Mouse (Mus musculus) forebrain, embryonic 11.5 days (tissue): ENCODE measurements around the gene Hhatl. TPM values are rescaled to one million over a fixed set of nuclear protein-coding genes. Genes with fewer than 3 reads are reported as not detected.

Experiments used
- ATAC-seq: fragments of 200-750 bp; cut with Nextera tagmentation; replicated peaks from 2 replicates; pipeline ENCODE4 v1.8.0; 2017; ENCODE audit warnings: moderate TSS enrichment; ENCODE audit not compliant: low FRiP score
- DNase-seq: peaks from one replicate; pipeline ENCODE4 v3.0.0-alpha.2; 2017; ENCODE audit warnings: low spot score
- H3K27ac ChIP-seq: fragments of 300-500 bp; sonication (generic); 2 replicates; pipeline ENCODE4 v1.5.1; 2014; ENCODE audit warnings: low read depth, low read length
- H3K27me3 ChIP-seq: fragments of 300-500 bp; sonication (generic); 2 replicates; pipeline ENCODE4 v1.6.1; 2014; ENCODE audit warnings: mild to moderate bottlenecking, low read length, mixed read lengths; ENCODE audit not compliant: control insufficient read depth, insufficient read depth
- H3K36me3 ChIP-seq: fragments of 300-500 bp; sonication (generic); 2 replicates; pipeline ENCODE4 v1.6.1; 2014; ENCODE audit warnings: mild to moderate bottlenecking, low read length, moderate library complexity, mixed read lengths; ENCODE audit not compliant: control insufficient read depth, insufficient read depth
- H3K4me1 ChIP-seq: fragments of 300-500 bp; sonication (generic); replicated peaks from 2 replicates; pipeline ENCODE4 v1.6.1; 2014; ENCODE audit warnings: low read length, mixed read lengths; ENCODE audit not compliant: control insufficient read depth, insufficient read depth
- H3K4me2 ChIP-seq: fragments of 300-500 bp; sonication (generic); 2 replicates; pipeline ENCODE4 v1.6.1; 2014; ENCODE audit warnings: low read depth, mild to moderate bottlenecking, low read length, moderate library complexity, mixed read lengths; ENCODE audit not compliant: severe bottlenecking
- H3K4me3 ChIP-seq: fragments of 300-500 bp; sonication (generic); 2 replicates; pipeline ENCODE4 v1.5.1; 2014; ENCODE audit warnings: low read depth, low read length
- H3K9ac ChIP-seq: fragments of 300-500 bp; sonication (generic); 2 replicates; pipeline ENCODE4 v1.6.1; 2014; ENCODE audit warnings: low read length
- H3K9me3 ChIP-seq: fragments of 300-500 bp; sonication (generic); 2 replicates; pipeline ENCODE4 v1.6.1; 2016; ENCODE audit warnings: low read length, mixed read lengths; ENCODE audit not compliant: control insufficient read depth
- WGBS: fragments of 180-500 bp; shearing (Covaris S2); extraction: QIAGEN DNeasy Blood & Tissue Kit; methylation state at CpG from one replicate; pipeline ENCODE4 v1.1.7; 2014; 5-methylcytosine and 5-hydroxymethylcytosine counted together
- polyA plus RNA-seq: library from polyadenylated mRNA; unstranded; fragments of >200 nt; fragmentation: Nextera tagmentation; extraction: Ambion mirVana; gene quantifications from 2 replicates; pipeline ENCODE4 v1.2.1, GENCODE M21; 2014

The Hhatl gene
- polyA plus RNA-seq, 1 experiment from 2014 or later, result 0.11 TPM

DNA sequence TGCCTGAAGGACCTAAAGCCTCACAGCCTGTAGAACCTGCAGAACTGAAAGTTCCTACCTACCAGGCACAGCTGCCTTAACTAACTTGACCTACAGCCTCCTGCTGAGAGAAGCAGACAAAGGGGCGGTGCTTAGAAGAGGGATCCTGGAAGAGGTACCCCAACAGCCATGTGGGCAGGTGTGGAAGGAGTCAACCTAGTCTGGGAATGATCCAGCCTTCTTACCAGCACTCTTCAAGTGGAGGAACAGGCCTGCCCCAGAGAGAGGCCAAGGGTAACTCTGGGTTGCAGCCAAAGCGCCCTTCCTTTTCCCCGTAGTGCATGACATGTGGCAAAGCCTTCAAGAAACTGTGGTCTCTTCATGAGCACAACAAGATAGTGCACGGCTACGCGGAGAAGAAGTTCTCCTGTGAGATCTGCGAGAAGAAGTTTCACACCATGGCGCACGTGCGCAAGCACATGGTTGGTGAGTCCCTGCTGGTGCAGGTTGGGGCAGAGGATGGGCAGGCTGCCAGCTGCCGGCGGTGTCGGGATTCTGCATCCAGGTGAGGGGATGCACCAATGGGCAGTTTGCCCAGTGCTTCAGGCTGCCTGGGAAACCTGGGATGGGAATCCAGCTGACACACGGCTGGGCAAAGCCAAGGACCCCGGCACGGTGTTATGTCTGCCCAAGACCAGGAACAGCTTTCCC is 27.0 kb downstream of the Hhatl start:
- Histone ChIP-seq H3K27ac (no peak overlapping the region), H3K9ac (no peak overlapping the region), H3K4me2 (no peak overlapping the region), H3K36me3 (no peaks in the 10 kb centered on the region; the same call in 1 of the 2 replicates), H3K9me3 (no peaks in the 10 kb centered on the region), H3K4me1 (peaks cover 11% of the 10 kb centered on the region), H3K4me3 (no peak overlapping the region), H3K27me3 (no peaks in the 10 kb centered on the region)
- DNase-seq (no peak), ATAC-seq (no peak)
- WGBS, result 94% methylated on average over 16 of the region's 16 CpGs

DNA sequence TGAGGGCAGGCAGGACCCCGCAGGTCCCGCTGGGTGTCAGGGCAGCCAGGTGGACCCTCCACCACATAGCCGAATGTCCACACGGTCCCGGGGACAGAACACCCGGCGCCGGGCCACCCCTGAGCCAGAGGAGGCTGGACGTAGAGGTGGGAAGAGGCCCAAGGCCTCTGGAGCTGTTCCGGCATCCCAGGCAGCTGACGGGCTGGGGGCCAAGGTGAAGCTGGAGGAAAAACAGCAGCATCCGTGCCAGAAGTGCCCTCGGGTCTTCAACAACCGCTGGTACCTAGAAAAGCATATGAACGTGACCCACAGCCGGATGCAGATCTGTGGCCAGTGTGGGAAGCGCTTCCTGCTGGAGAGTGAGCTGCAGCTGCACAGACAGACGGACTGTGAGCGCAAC is 28.6 kb downstream of the Hhatl start:
- WGBS, result 92% methylated on average over 19 of the region's 19 CpGs
- H3K36me3 ChIP-seq, result no peaks in the 10 kb centered on the region; the same call in 1 of the 2 replicates

GRCm38 (mm10) chr9:121762761-121763160 is 29.5 kb downstream of the Hhatl start:
- peak; percentile 51 for DNase-seq
- 90% methylated on average over 25 of the region's 25 CpGs for WGBS
- Histone ChIP-seq H3K9ac (no peak overlapping the region), H3K4me1 (peaks cover 16% of the 10 kb centered on the region), H3K4me3 (no peak overlapping the region), H3K27ac (no peak overlapping the region), H3K36me3 (no peaks in the 10 kb centered on the region; the same call in 1 of the 2 replicates), H3K4me2 (no peak overlapping the region), H3K27me3 (no peaks in the 10 kb centered on the region), H3K9me3 (no peaks in the 10 kb centered on the region)
- ATAC-seq, result no peak

More for the DNA sequence above, 28.6 kb downstream of the Hhatl start:
- Histone ChIP-seq H3K4me1 (peaks cover 13% of the 10 kb centered on the region), H3K27ac (no peak overlapping the region), H3K9me3 (no peaks in the 10 kb centered on the region), H3K4me3 (no peak overlapping the region), H3K27me3 (no peaks in the 10 kb centered on the region), H3K9ac (no peak overlapping the region), H3K4me2 (no peak overlapping the region)
- ATAC-seq, result no peak
- no peak for DNase-seq

- ATAC-seq, result no peak
- 91% methylated on average over 10 of the region's 10 CpGs for WGBS
- peaks cover 16% of the 10 kb centered on the region for H3K4me1 ChIP-seq
- DNase-seq, result no peak
- no peak overlapping the region for H3K4me2 ChIP-seq
- no peak overlapping the region for H3K9ac ChIP-seq
- no peaks in the 10 kb centered on the region for H3K9me3 ChIP-seq
- no peak overlapping the region for H3K4me3 ChIP-seq
- no peak overlapping the region for H3K27ac ChIP-seq
- no peaks in the 10 kb centered on the region; the same call in 1 of the 2 replicates for H3K36me3 ChIP-seq
- H3K27me3 ChIP-seq, result no peaks in the 10 kb centered on the region
Observed at GRCm38 (mm10) chr9:121762248-121762647, 30.1 kb downstream of the Hhatl start.

DNA sequence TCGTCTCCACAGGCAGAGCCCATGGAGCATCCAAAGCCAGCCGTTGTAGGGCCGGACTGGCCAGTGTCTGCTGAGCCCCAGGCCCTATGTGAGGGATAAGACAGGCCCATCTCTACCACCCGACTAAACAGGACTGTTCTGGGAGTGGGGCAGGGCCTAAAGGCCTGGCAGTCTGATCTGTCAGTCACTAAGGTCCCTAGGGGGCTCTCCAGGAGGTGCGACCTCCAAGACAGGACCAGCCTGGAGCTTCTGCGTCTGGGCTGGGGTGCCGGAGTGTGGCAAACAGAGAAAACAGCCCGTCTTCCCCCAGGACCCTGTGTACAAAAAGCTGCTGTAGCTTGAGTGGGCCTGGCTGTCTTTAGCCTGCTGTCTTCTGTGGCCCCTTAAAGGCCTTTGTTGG is 30.5 kb downstream of the Hhatl start:
- 78% methylated on average over 8 of the region's 8 CpGs for WGBS
- Histone ChIP-seq H3K9ac (no peak overlapping the region), H3K9me3 (no peaks in the 10 kb centered on the region), H3K4me2 (no peak overlapping the region), H3K4me3 (no peak overlapping the region), H3K4me1 (peaks cover 16% of the 10 kb centered on the region), H3K27me3 (no peaks in the 10 kb centered on the region), H3K27ac (no peak overlapping the region), H3K36me3 (no peaks in the 10 kb centered on the region; the same call in 1 of the 2 replicates)
- ATAC-seq, result no peak
- DNase-seq, result peak; percentile 53

GRCm38 (mm10) chr9:121761091-121761665 is 31.1 kb downstream of the Hhatl start:
- Histone ChIP-seq H3K27ac (no peak overlapping the region), H3K4me1 (peaks cover 16% of the 10 kb centered on the region), H3K36me3 (no peaks in the 10 kb centered on the region; the same call in 1 of the 2 replicates), H3K4me2 (peak overlapping the region; percentile 98), H3K9me3 (no peaks in the 10 kb centered on the region), H3K9ac (peak overlapping the region; percentile 94), H3K27me3 (no peaks in the 10 kb centered on the region), H3K4me3 (peak overlapping the region; percentile 84)
- ATAC-seq (no peak), DNase-seq (peak; percentile 58)
- WGBS, result 63% methylated on average over 10 of the region's 10 CpGs

DNA sequence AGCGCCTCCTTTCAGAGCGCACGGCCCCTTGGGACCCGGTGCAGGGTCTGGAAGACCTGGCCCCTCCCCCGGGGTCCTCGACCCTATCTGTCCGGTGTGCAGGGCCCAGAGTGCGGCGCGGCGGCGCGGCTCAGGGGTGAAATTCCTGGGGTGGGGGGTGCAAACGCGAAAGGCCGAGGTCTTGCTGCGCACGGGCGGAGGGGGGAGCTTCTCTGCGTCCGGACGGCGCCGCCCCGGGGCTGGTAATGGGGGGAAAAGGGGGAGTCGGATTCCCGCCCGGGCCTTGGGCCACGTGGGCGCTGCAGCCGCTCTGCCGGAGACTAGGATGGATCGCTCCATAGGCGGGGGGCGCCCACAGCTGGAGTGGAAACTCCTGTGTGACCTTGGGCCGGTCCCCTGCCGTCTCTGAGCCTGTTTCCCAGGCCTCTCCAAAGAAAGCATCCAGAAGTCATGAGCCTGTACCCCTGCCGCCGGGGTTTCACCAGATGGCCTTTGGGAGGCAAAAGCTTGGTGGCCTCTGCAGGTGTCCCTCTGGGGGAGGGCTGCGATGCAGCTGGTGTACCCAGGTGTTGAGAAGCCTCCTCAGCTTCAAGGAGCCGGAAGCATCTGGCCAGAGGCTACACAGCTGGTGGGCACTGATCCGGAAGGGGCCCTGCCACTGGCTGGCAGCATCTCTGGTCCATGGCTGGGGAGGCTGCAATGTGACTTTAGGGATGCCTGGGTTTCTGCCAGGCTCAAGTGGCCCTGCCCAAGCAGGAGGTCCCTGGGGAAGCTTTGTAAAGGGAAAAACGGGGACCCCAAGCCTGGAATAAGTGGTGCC is 31.8 kb downstream of the Hhatl start:
- ATAC-seq (peak; percentile 68), DNase-seq (peak; percentile 92)
- H3K4me2 ChIP-seq, result peak overlapping the region; percentile 98
- no peaks in the 10 kb centered on the region for H3K9me3 ChIP-seq
- H3K4me1 ChIP-seq, result peaks cover 16% of the 10 kb centered on the region
- no peaks in the 10 kb centered on the region for H3K27me3 ChIP-seq
- peak overlapping the region; percentile 88 for H3K27ac ChIP-seq
- WGBS, result under 1% methylated on average over 43 of the region's 43 CpGs
- peaks cover 3% of the 10 kb centered on the region; the same call in 1 of the 2 replicates for H3K36me3 ChIP-seq
- H3K4me3 ChIP-seq, result peak overlapping the region; percentile 84
- peak overlapping the region; percentile 94 for H3K9ac ChIP-seq
